Mouse (Mus musculus) cerebellum, adult 9-10 months (tissue): ENCODE measurements around the gene Pdrg1.

ENCODE experiments used
- DNase-seq: peaks from one replicate; pipeline ENCODE4 v3.0.0; 2022

Gene Pdrg1

GRCm38 (mm10) chr2:153014758-153015593 is at the start of gene Pdrg1:
Pdrg1 (minus strand) TSS chr2:153015427.
- peak; percentile 97 for DNase-seq

- DNase-seq = no peak
These were observed 49.2 kb upstream of the Pdrg1 start for GRCm38 (mm10) chr2:153064190-153064970.

GRCm38 (mm10) chr2:153063394-153063793 is 48.2 kb upstream of the Pdrg1 start:
- no peak for DNase-seq

GRCm38 (mm10) chr2:153060216-153060615 is 45.0 kb upstream of the Pdrg1 start:
- DNase-seq = no peak

- no peak for DNase-seq
These were observed 43.1 kb upstream of the Pdrg1 start for GRCm38 (mm10) chr2:153058365-153058764.

GRCm38 (mm10) chr2:153055270-153055920 is 40.2 kb upstream of the Pdrg1 start:
- DNase-seq = peak; percentile 58

- DNase-seq = peak; percentile 48
These were observed 38.7 kb upstream of the Pdrg1 start for GRCm38 (mm10) chr2:153053896-153054295.

- DNase-seq = peak; percentile 71
These were observed 37.6 kb upstream of the Pdrg1 start for GRCm38 (mm10) chr2:153052700-153053351.

- DNase-seq = no peak
These were observed 36.3 kb upstream of the Pdrg1 start for GRCm38 (mm10) chr2:153051537-153051936.

- DNase-seq = peak; percentile 46
These were observed 35.9 kb upstream of the Pdrg1 start for GRCm38 (mm10) chr2:153051095-153051494.

- no peak for DNase-seq
These were observed 34.8 kb upstream of the Pdrg1 start for GRCm38 (mm10) chr2:153049997-153050358.

- DNase-seq = peak; percentile 98
These were observed 34.2 kb upstream of the Pdrg1 start for GRCm38 (mm10) chr2:153049288-153049996.

- peak; percentile 86 for DNase-seq
These were observed 32.7 kb upstream of the Pdrg1 start for GRCm38 (mm10) chr2:153047828-153048465.

- peak; percentile 75 for DNase-seq
These were observed 30.7 kb upstream of the Pdrg1 start for GRCm38 (mm10) chr2:153045884-153046299.

GRCm38 (mm10) chr2:153043886-153044285 is 28.7 kb upstream of the Pdrg1 start:
- DNase-seq = peak; percentile 52

- no peak for DNase-seq
These were observed 21.5 kb upstream of the Pdrg1 start for GRCm38 (mm10) chr2:153036690-153037089.

GRCm38 (mm10) chr2:153033545-153034230 is 18.5 kb upstream of the Pdrg1 start:
- peak; percentile 89 for DNase-seq

- peak; percentile 63 for DNase-seq
These were observed 17.7 kb upstream of the Pdrg1 start for GRCm38 (mm10) chr2:153032973-153033372.

- DNase-seq = peak; percentile 54
These were observed 17.0 kb upstream of the Pdrg1 start for GRCm38 (mm10) chr2:153032083-153032842.
